Mouse (Mus musculus) heart, embryonic 13.5 days (tissue): ENCODE measurements around the gene Nipal3. TPM values are rescaled to one million over a fixed set of nuclear protein-coding genes. Genes with fewer than 3 reads are reported as not detected.
A peak's percentile ranks its signal among the peaks of the same experiment; 100 is the strongest.

Source experiments
- ATAC-seq: fragments of 200-750 bp; cut with Nextera tagmentation; 2 replicates; pipeline ENCODE4 v1.8.0; 2017; ENCODE audit warnings: moderate TSS enrichment; ENCODE audit not compliant: insufficient number of reproducible peaks, low FRiP score, low TSS enrichment; ENCODE audit errors: extremely low read depth
- H3K27ac ChIP-seq: fragments of 300-500 bp; sonication (generic); replicated peaks from 2 replicates; pipeline ENCODE4 v1.5.1; 2015; ENCODE audit warnings: moderate library complexity, mild to moderate bottlenecking, inconsistent platforms
- H3K27me3 ChIP-seq: fragments of 300-500 bp; sonication (generic); replicated peaks from 2 replicates; pipeline ENCODE4 v1.6.1; 2015; ENCODE audit warnings: mild to moderate bottlenecking, inconsistent platforms
- H3K36me3 ChIP-seq: fragments of 300-500 bp; sonication (generic); 2 replicates; pipeline ENCODE4 v1.6.1; 2015; ENCODE audit warnings: mild to moderate bottlenecking, inconsistent platforms
- H3K4me1 ChIP-seq: fragments of 300-500 bp; sonication (generic); 2 replicates; pipeline ENCODE4 v1.6.1; 2015; ENCODE audit warnings: inconsistent platforms
- H3K4me2 ChIP-seq: fragments of 300-500 bp; sonication (generic); 2 replicates; pipeline ENCODE4 v1.6.1; 2015; ENCODE audit warnings: inconsistent platforms, mild to moderate bottlenecking, moderate library complexity
- H3K4me3 ChIP-seq: fragments of 300-500 bp; sonication (generic); 2 replicates; pipeline ENCODE4 v1.5.1; 2015; ENCODE audit warnings: moderate library complexity, mild to moderate bottlenecking, inconsistent platforms
- H3K9ac ChIP-seq: fragments of 300-500 bp; sonication (generic); 2 replicates; pipeline ENCODE4 v1.6.1; 2015; ENCODE audit warnings: inconsistent platforms, mild to moderate bottlenecking, moderate library complexity
- H3K9me3 ChIP-seq: fragments of 300-500 bp; sonication (generic); 2 replicates; pipeline ENCODE4 v1.6.1; 2016; ENCODE audit warnings: inconsistent platforms
- WGBS: fragments of 180-500 bp; shearing (Covaris S2); methylation state at CpG from one replicate; pipeline ENCODE4 v1.1.7; 2015; ENCODE audit warnings: mixed read lengths; 5-methylcytosine and 5-hydroxymethylcytosine counted together
- microRNA counts: library from miRNA; unstranded; fragments of <30 nt; microRNA quantifications from one replicate; lab custom pipeline; 2016
- microRNA-seq: library from miRNA; unstranded; fragments of <30 nt; microRNA quantifications from one replicate; pipeline ENCODE4, GENCODE M21; 2016
- polyA plus RNA-seq: library from polyadenylated mRNA; unstranded; fragments of >200 nt; fragmentation: Nextera tagmentation; extraction: Ambion mirVana; gene quantifications from 2 replicates; pipeline ENCODE4 v1.2.1, GENCODE M21; 2015

The Nipal3 gene
- polyA plus RNA-seq, 1 experiment from 2014 or later = 3.2 TPM

- Histone ChIP-seq H3K4me1 (no peaks in the 10 kb centered on the region), H3K9ac (no peak overlapping the region), H3K27me3 (no peaks in the 10 kb centered on the region), H3K9me3 (no peaks in the 10 kb centered on the region), H3K27ac (no peak overlapping the region), H3K36me3 (peaks cover 30% of the 10 kb centered on the region), H3K4me3 (no peak overlapping the region), H3K4me2 (no peak overlapping the region)
- WGBS = 30% methylated on average over 4 of the region's 4 CpGs
- no peak for ATAC-seq
Observed at GRCm38 (mm10) chr4:135411633-135412032, 83.2 kb downstream of the Nipal3 start.

GRCm38 (mm10) chr4:135406180-135406579, 88.7 kb downstream of the Nipal3 start:
- Histone ChIP-seq H3K27me3 (no peaks in the 10 kb centered on the region), H3K4me2 (no peak overlapping the region), H3K4me1 (no peaks in the 10 kb centered on the region), H3K27ac (no peak overlapping the region), H3K36me3 (no peaks in the 10 kb centered on the region; the same call in 1 of the 2 replicates), H3K9ac (no peak overlapping the region), H3K9me3 (no peaks in the 10 kb centered on the region), H3K4me3 (no peak overlapping the region)
- WGBS = 48% methylated on average over 5 of the region's 5 CpGs
- no peak for ATAC-seq

- H3K9me3 ChIP-seq = no peaks in the 10 kb centered on the region
- no peaks in the 10 kb centered on the region for H3K36me3 ChIP-seq
- H3K4me1 ChIP-seq = no peaks in the 10 kb centered on the region
- no peak overlapping the region for H3K4me2 ChIP-seq
- no peak overlapping the region for H3K27ac ChIP-seq
- no peak overlapping the region for H3K9ac ChIP-seq
- WGBS = 91% methylated on average over 2 of the region's 2 CpGs
- 0 out of 2 replicates have a peak, but pooled peaks cover 4% of the 10 kb centered on the region for H3K27me3 ChIP-seq
- H3K4me3 ChIP-seq = no peak overlapping the region
- ATAC-seq = no peak
Observed at GRCm38 (mm10) chr4:135404916-135405315, 89.9 kb downstream of the Nipal3 start.

GRCm38 (mm10) chr4:135404048-135404447, 90.8 kb downstream of the Nipal3 start:
- WGBS = 60% methylated on average over 10 of the region's 10 CpGs

GRCm38 (mm10) chr4:135401881-135402280, 93.0 kb downstream of the Nipal3 start:
- 31% methylated on average over 7 of the region's 7 CpGs for WGBS

More at GRCm38 (mm10) chr4:135404048-135404447, 90.8 kb downstream of the Nipal3 start:
- H3K4me1 ChIP-seq = no peaks in the 10 kb centered on the region
- no peaks in the 10 kb centered on the region for H3K36me3 ChIP-seq
- H3K4me3 ChIP-seq = no peak overlapping the region
- no peak overlapping the region for H3K9ac ChIP-seq
- no peak for ATAC-seq
- H3K27me3 ChIP-seq = peaks cover 11% of the 10 kb centered on the region
- no peak overlapping the region for H3K27ac ChIP-seq
- no peak overlapping the region for H3K4me2 ChIP-seq
- H3K9me3 ChIP-seq = no peaks in the 10 kb centered on the region

GRCm38 (mm10) chr4:135397991-135398390, 96.8 kb downstream of the Nipal3 start, which contains the start of gene Ncmap:
TSS of gene Ncmap (minus strand) at chr4:135398227.
- Histone ChIP-seq H3K9ac (peak within 1 kb of the TSS; percentile 69), H3K27ac (no peak within 1 kb of the TSS), H3K4me3 (peak within 1 kb of the TSS; percentile 56), H3K27me3 (peaks cover 57% of the 10 kb centered on the region), H3K4me2 (peak within 1 kb of the TSS; percentile 92), H3K36me3 (no peaks in the 10 kb centered on the region), H3K4me1 (peaks cover 13% of the 10 kb centered on the region), H3K9me3 (peaks cover 6% of the 10 kb centered on the region; the same call in 1 of the 2 replicates)
- no peak for ATAC-seq
- WGBS = 2% methylated on average over 27 of the region's 29 CpGs

More at GRCm38 (mm10) chr4:135401881-135402280, 93.0 kb downstream of the Nipal3 start:
- H3K4me1 ChIP-seq = peaks cover 13% of the 10 kb centered on the region
- no peaks in the 10 kb centered on the region for H3K9me3 ChIP-seq
- no peaks in the 10 kb centered on the region for H3K36me3 ChIP-seq
- H3K27ac ChIP-seq = no peak overlapping the region
- ATAC-seq = no peak
- H3K9ac ChIP-seq = no peak overlapping the region
- H3K27me3 ChIP-seq = peaks cover 33% of the 10 kb centered on the region
- H3K4me3 ChIP-seq = no peak overlapping the region
- H3K4me2 ChIP-seq = no peak overlapping the region

GRCm38 (mm10) chr4:135397551-135397950, 97.3 kb downstream of the Nipal3 start:
- no peak for ATAC-seq
- H3K27ac ChIP-seq = no peak overlapping the region
- peaks cover 57% of the 10 kb centered on the region for H3K27me3 ChIP-seq

GRCm38 (mm10) chr4:135396303-135396702, 98.5 kb downstream of the Nipal3 start:
- no peak overlapping the region for H3K4me2 ChIP-seq
- no peak for ATAC-seq
- H3K9ac ChIP-seq = no peak overlapping the region
- no peaks in the 10 kb centered on the region for H3K36me3 ChIP-seq
- no peak overlapping the region for H3K4me3 ChIP-seq
- H3K27me3 ChIP-seq = peaks cover 61% of the 10 kb centered on the region
- WGBS = 85% methylated on average over 5 of the region's 5 CpGs
- H3K4me1 ChIP-seq = peaks cover 13% of the 10 kb centered on the region
- no peak overlapping the region for H3K27ac ChIP-seq
- peaks cover 6% of the 10 kb centered on the region; the same call in 1 of the 2 replicates for H3K9me3 ChIP-seq

More at GRCm38 (mm10) chr4:135397551-135397950, 97.3 kb downstream of the Nipal3 start:
- Histone ChIP-seq H3K9me3 (peaks cover 6% of the 10 kb centered on the region; the same call in 1 of the 2 replicates), H3K4me1 (peaks cover 13% of the 10 kb centered on the region), H3K36me3 (no peaks in the 10 kb centered on the region), H3K4me2 (peak overlapping the region; percentile 92), H3K9ac (peak overlapping the region; percentile 69), H3K4me3 (peak overlapping the region; percentile 56)
- 5% methylated on average over 16 of the region's 16 CpGs for WGBS

MicroRNAs encoded within 50 kb of the gene (microRNA counts, 519-probe panel; counts per million panel counts)
- microRNA mmu-miR-700 (lab: Ali Mortazavi, UCI) = 209 counts per million, percentile 61 among the panel's probes with 10 or more counts

Small RNAs within 50 kb of the gene (microRNA-seq; reads per million reads assigned to microRNA genes)
- gene Gm25317 (not detected), gene Mir700 (242 reads per million, percentile 66 among the genes with 10 or more reads in this experiment)

Other genes starting within 250 kb of the Nipal3 start
- gene Clic4, start 222.2 kb downstream of the Nipal3 start, polyA plus RNA-seq = 202 and 213 TPM in 2 replicates
- gene Srrm1, start 141.7 kb downstream of the Nipal3 start, polyA plus RNA-seq = 141 and 146 TPM in 2 replicates
- 0.55 and 0.76 TPM in 2 replicates for gene Ncmap, start 96.8 kb downstream of the Nipal3 start, polyA plus RNA-seq
- 6.8 and 8.0 TPM in 2 replicates for gene Rcan3, start 61.2 kb downstream of the Nipal3 start, polyA plus RNA-seq
- gene Stpg1, start 248 bp downstream of the Nipal3 start, polyA plus RNA-seq = 0.11 and 0.32 TPM in 2 replicates
- 4.4 and 4.8 TPM in 2 replicates for gene Grhl3, start 78.6 kb upstream of the Nipal3 start, polyA plus RNA-seq
- 0.36 and 0.68 TPM in 2 replicates for gene Ifnlr1, start 191.2 kb upstream of the Nipal3 start, polyA plus RNA-seq
- gene Il22ra1, start 233.1 kb upstream of the Nipal3 start, polyA plus RNA-seq = not detected in 2 replicates